In genomic region chr14:25459016-25459393, GRCm38 (mm10) we compare ENCODE assay signal across 8 mouse cellular contexts. TPM values are rescaled to one million over a fixed set of nuclear protein-coding genes. Genes with fewer than 3 reads are reported as not detected.
DNase-seq lines count a peak whose midpoint lies in the region; ATAC-seq lines count a peak whose summit lies in the region.

Gene Zmiz1 (plus strand): TSS chr14:25459185.

- H3K36me3 ChIP-seq in intestine, embryonic 15.5 days = no peaks in the 10 kb centered on the region

- peak within 1 kb of the TSS; percentile 91 for H3K9ac ChIP-seq in intestine, embryonic 15.5 days

- intact Hi-C loops in left cerebral cortex, postnatal 25 days (cut with DNase I) = loop anchor here (1.0 to 5.0 kb wide), 8 partner anchors 80 to 957 kb away; no protein-coding TSS in a partner anchor

- peak; percentile 83 for DNase-seq in adipocyte (ENCODE audit: low spot score)
- peak; percentile 96 for DNase-seq in embryo, embryonic 11 days
- DNase-seq in gastrocnemius, postnatal 4 days (ENCODE audit: low spot score in 2 of 2) = peak; percentile 84 to 90
- DNase-seq in left cerebral cortex, postnatal 25 days (ENCODE audit: low spot score in 2 of 2) = peak; percentile 86 to 92
- peak; percentile 94 for DNase-seq in mesoderm, embryonic 11.5 days (ENCODE audit: low read depth, low spot score)
- peak; percentile 83 to 85 for DNase-seq in right cerebral cortex, postnatal 36 days (ENCODE audit: low spot score in 2 of 2)
- peak; percentile 88 to 91 for DNase-seq in urinary bladder, postnatal 4 days (ENCODE audit: low spot score in 2 of 2)

- H3K4me2 ChIP-seq in intestine, embryonic 15.5 days (replicated peaks) = peak within 1 kb of the TSS; percentile 99

- no peaks in the 10 kb centered on the region for H3K9me3 ChIP-seq in intestine, embryonic 15.5 days

- H3K4me1 ChIP-seq in intestine, embryonic 15.5 days (replicated peaks) = peaks cover 36% of the 10 kb centered on the region

- H3K4me3 ChIP-seq in intestine, embryonic 15.5 days (replicated peaks) = peak within 1 kb of the TSS; percentile 89

- ATAC-seq in intestine, embryonic 15.5 days = peak; percentile 68

- no peaks in the 10 kb centered on the region for H3K27me3 ChIP-seq in intestine, embryonic 15.5 days (replicated peaks)

- peak within 1 kb of the TSS; percentile 100 for H3K27ac ChIP-seq in intestine, embryonic 15.5 days

- whole genome bisulfite sequencing in intestine, embryonic 15.5 days = under 1% methylated on average over 42 of the region's 42 CpGs

RNA-seq across cellular contexts. Expression of gene Zmiz1, which starts in this region (rescaled TPM):
- total RNA-seq in gastrocnemius, postnatal 4 days (2021) = 10 to 100 TPM; 53.8 to 55.2 TPM
- 26.3 and 28.0 TPM in 2 replicates for polyA plus RNA-seq in intestine, embryonic 15.5 days (2015; fragmentation: Nextera tagmentation; extraction: Ambion mirVana)
- total RNA-seq in left cerebral cortex, postnatal 25 days (2021) = 10 to 100 TPM; 85.1 to 95.2 TPM

Comparison
In these comparisons a context has a peak if more than half of its experiments do, and no peak if none do; other contexts are left out.
1. Peak in every context shown above with its lines: DNase-seq, ATAC-seq, H3K4me3 ChIP-seq and H3K27ac ChIP-seq.